Mouse (Mus musculus): ENCODE results near the gene Spata18.

DNA sequence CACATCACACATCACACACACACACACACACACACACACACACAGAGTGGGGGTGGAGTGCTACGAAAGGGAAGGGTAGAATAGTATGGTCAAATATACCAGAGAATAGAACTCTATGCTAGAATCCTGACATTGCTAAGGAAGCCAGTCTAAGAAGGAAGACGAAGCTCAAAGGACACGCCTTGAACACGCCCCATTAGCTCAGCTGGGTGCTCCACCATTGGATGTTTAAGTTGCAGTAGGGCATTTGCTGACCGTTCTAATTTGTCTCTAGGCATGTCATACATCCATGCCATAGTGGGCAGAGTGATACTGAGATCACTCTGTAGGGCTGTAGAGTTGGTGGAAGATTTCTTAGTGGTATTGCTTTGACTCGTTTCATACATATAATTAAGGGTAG lies 32.0 kb downstream of the Spata18 start:
- no peak for TF ChIP-seq CTCF (IDR thresholded peaks at IDR 0.05)
- no peak for TF ChIP-seq EP300 (IDR thresholded peaks at IDR 0.05)
